Mouse (Mus musculus) bone marrow macrophage, adult 2 months (primary cell): ENCODE measurements around the gene Pdk2.

ENCODE experiments used
- CTCF ChIP-seq: IDR thresholded peaks from 2 replicates; pipeline ENCODE4 v1.5.1; 2012; ENCODE audit warnings: low read depth, mild to moderate bottlenecking, low read length, moderate library complexity
- POLR2A ChIP-seq: IDR thresholded peaks from 2 replicates; pipeline ENCODE4 v1.6.1; 2012; ENCODE audit warnings: mild to moderate bottlenecking, low read depth, low read length, borderline replicate concordance

- TF ChIP-seq CTCF: no peak
- TF ChIP-seq POLR2A: no peak
These were observed 17.7 kb downstream of the Pdk2 start for GRCm38 (mm10) chr11:95023481-95023880.
